Mouse (Mus musculus) heart, embryonic 15.5 days (tissue): ENCODE results near the gene Gpr152. TPM values are rescaled to one million over a fixed set of nuclear protein-coding genes. Genes with fewer than 3 reads are reported as not detected.
"Not testable (repeated sequence)": the region's sequence is repeated elsewhere in the genome, so short reads cannot be mapped to it uniquely, and the experiment has no call there.

Experiments
- ATAC-seq: fragments of 200-750 bp; cut with Nextera tagmentation; replicated peaks from 2 replicates; pipeline ENCODE4 v1.8.0; 2017; ENCODE audit warnings: low read depth, moderate TSS enrichment; ENCODE audit not compliant: insufficient number of reproducible peaks, insufficient read depth, low FRiP score
- H3K27ac ChIP-seq: fragments of 300-500 bp; sonication (generic); 2 replicates; pipeline ENCODE4 v1.5.1; 2015; ENCODE audit warnings: mild to moderate bottlenecking, inconsistent platforms
- H3K27me3 ChIP-seq: fragments of 300-500 bp; sonication (generic); 2 replicates; pipeline ENCODE4 v1.6.1; 2015; ENCODE audit warnings: inconsistent platforms
- H3K36me3 ChIP-seq: fragments of 300-500 bp; sonication (generic); 2 replicates; pipeline ENCODE4 v1.6.1; 2015; ENCODE audit warnings: mild to moderate bottlenecking, inconsistent platforms
- H3K4me1 ChIP-seq: fragments of 300-500 bp; sonication (generic); replicated peaks from 2 replicates; pipeline ENCODE4 v1.6.1; 2015; ENCODE audit warnings: inconsistent platforms
- H3K4me2 ChIP-seq: fragments of 300-500 bp; sonication (generic); 2 replicates; pipeline ENCODE4 v1.6.1; 2015; ENCODE audit warnings: inconsistent platforms, mild to moderate bottlenecking, moderate library complexity
- H3K4me3 ChIP-seq: fragments of 300-500 bp; sonication (generic); 2 replicates; pipeline ENCODE4 v1.5.1; 2015; ENCODE audit warnings: mild to moderate bottlenecking, inconsistent platforms
- H3K9ac ChIP-seq: fragments of 300-500 bp; sonication (generic); 2 replicates; pipeline ENCODE4 v1.6.1; 2015; ENCODE audit warnings: mild to moderate bottlenecking, inconsistent platforms
- H3K9me3 ChIP-seq: fragments of 300-500 bp; sonication (generic); replicated peaks from 2 replicates; pipeline ENCODE4 v1.6.1; 2016; ENCODE audit warnings: inconsistent platforms
- WGBS: fragments of 180-500 bp; shearing (Covaris S2); methylation state at CpG from one replicate; pipeline ENCODE4 v1.1.7; 2015; ENCODE audit warnings: mixed read lengths; 5-methylcytosine and 5-hydroxymethylcytosine counted together
- polyA plus RNA-seq: library from polyadenylated mRNA; unstranded; fragments of >200 nt; fragmentation: Nextera tagmentation; extraction: Ambion mirVana; gene quantifications from 2 replicates; pipeline ENCODE4 v1.2.1, GENCODE M21; 2015

Gene Gpr152
- polyA plus RNA-seq, 1 experiment from 2014 or later, result not detected

DNA sequence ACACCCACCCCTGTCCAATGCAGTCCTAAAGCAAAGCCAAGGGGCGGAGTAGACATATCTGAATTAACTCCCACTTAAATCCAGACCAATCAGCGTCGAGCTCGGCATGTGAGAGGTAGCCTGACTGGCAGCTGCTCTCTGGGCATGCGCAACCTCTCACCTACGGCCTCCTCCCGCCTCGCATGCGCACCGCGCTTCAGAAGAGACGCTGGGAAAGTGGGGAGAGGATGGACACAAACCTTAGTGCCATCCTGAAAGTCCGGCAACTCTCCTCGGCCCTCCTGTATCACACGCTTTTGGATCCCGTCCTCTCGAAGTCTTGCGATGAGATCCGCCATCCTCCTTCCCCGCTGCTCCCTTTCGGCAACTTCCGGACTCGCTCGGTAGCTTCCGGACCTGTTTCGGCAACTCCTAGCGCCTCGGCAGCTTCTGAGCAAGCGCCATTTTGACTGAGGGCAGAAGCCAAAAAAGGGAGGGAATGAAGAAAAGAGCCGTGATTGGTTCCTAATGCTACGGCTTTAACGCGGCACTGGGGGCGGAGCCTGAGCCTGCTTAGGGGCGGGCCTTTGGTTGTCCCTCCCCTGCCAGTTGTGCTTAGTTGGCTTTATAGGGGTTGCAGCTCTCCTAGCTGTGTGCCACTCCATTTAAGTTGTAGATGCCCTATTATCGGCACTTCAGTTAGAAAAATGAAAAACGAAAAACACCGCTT lies 18.3 kb upstream of the Gpr152 start:
- peak; percentile 70 for ATAC-seq
- Histone ChIP-seq H3K4me1 (peaks cover 13% of the 10 kb centered on the region), H3K9ac (peak overlapping the region; percentile 55), H3K4me2 (peak overlapping the region; percentile 65), H3K27me3 (no peaks in the 10 kb centered on the region), H3K36me3 (peaks cover 14% of the 10 kb centered on the region; the same call in 1 of the 2 replicates), H3K27ac (peak overlapping the region; percentile 81), H3K4me3 (peak overlapping the region; percentile 57), H3K9me3 (no peaks in the 10 kb centered on the region)
- WGBS, result 2% methylated on average over 38 of the region's 38 CpGs

DNA sequence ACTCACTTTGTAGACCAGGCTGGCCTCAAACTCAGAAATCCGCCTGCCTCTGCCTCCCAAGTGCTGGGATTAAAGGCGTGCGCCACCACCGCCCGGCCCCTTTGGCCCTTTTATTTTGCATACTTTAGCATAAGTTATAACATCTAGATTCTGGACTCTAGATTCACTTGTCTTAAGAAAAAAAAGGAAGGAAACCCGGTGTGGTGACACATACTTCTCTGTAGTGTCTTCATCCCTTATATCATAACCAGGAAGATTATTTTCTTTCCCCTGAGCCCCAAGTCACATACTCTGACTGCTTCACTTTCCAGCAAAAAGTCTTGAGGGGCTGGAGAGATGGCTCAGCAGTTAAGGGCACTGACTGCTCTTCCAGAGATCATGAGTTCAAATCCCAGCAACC lies 17.7 kb upstream of the Gpr152 start:
- not testable (repeated sequence) for H3K9ac ChIP-seq, H3K27me3 ChIP-seq, H3K9me3 ChIP-seq, ATAC-seq, H3K27ac ChIP-seq
- Histone ChIP-seq H3K4me1 (peaks cover 19% of the 10 kb centered on the region), H3K4me2 (peak overlapping the region; percentile 65), H3K4me3 (peak overlapping the region; percentile 57; the same call in 1 of the 2 replicates), H3K36me3 (peaks cover 12% of the 10 kb centered on the region; the same call in 1 of the 2 replicates)
- WGBS, result 57% methylated on average over 6 of the region's 6 CpGs

DNA sequence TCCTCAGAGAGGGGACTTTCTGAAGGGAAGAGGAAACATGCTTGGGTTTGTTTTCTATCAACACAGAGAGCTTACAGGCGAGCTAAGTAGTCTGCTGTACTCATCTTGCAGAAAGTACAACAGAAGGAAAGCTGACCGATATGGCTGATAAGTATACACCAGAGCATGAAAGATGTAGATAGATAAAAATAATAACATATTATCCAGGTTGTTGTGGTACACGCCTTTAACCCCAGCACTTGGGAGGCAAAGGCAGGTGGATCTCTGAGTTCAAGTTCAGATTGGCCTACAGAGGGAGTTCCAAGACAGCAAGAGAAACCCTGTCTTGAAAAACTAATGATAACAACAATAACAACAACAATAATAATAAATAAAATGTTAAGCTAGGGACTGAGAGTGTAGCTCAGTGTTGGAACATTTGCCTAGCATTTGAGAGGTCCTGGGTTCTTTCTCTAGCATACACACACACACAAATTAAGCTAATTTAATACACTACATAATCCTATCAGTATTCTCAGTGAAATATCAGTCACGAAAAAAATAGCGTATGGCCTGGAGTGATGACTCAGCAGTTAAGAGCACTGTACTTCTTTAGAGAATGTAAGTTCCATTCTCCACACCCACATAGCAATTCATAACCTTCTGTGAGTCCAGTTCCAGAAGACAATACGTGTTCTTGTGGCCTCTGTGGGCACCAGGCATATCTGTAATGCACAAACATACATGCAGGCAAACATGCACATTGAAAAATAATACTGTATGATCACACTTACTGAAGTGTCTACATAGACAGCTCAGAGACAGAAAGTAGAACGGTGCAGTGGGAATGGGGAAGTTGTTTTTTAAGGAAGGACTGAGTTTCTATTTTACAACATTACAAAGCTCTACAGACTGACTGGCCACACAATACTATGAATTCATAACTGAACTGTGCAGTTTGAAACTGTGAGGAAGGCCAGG lies 16.9 kb upstream of the Gpr152 start:
- Histone ChIP-seq H3K4me1 (peaks cover 27% of the 10 kb centered on the region), H3K27ac (no peak overlapping the region), H3K4me2 (no peak overlapping the region), H3K9me3 (no peaks in the 10 kb centered on the region), H3K27me3 (no peaks in the 10 kb centered on the region), H3K4me3 (no peak overlapping the region), H3K9ac (no peak overlapping the region), H3K36me3 (peaks cover 6% of the 10 kb centered on the region; the same call in 1 of the 2 replicates)
- WGBS, result 80% methylated on average over 7 of the region's 7 CpGs
- ATAC-seq, result no peak

DNA sequence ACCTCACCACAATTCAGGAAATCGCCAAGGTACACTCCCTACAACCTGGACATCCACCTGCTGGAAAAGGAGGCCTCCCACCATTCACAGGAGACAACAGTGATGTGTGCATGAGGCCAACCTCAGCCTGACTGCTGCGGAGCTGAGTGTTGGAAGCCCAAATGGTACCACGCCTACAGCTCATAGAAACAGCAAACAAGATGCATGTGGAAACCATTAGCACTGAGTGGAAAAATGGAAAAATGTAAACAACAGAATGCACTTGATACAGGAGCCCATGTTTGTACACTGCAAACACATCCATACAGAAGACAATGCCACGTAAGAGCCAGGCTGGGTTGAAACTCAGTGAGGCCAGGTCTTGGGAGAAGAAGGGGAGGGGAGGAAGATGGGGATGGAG lies 15.2 kb upstream of the Gpr152 start:
- Histone ChIP-seq H3K36me3 (peaks cover 17% of the 10 kb centered on the region), H3K9me3 (no peaks in the 10 kb centered on the region), H3K4me3 (no peak overlapping the region), H3K4me1 (peaks cover 27% of the 10 kb centered on the region), H3K4me2 (no peak overlapping the region), H3K27me3 (no peaks in the 10 kb centered on the region), H3K27ac (no peak overlapping the region), H3K9ac (no peak overlapping the region)
- no peak for ATAC-seq
- WGBS, result 85% methylated on average over 4 of the region's 4 CpGs

DNA sequence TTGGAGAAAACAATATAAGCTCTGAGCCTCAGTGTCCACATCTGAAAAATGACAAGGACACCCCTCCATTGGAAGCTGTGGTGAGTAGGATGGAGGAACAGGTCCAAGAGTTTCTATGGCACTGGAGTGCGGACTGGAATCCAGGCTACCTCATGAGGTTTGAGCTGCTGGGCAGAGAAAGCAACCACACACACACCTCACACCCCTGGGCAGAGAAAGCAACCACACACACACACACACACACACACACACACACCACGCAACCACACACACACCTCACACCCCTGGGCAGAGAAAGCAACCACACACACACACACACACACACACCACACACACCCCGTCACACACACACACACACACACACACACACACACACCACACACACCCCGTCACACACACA lies 14.3 kb upstream of the Gpr152 start:
- ATAC-seq, result peak; percentile 3
- 17% methylated on average over 3 of the region's 4 CpGs for WGBS

DNA sequence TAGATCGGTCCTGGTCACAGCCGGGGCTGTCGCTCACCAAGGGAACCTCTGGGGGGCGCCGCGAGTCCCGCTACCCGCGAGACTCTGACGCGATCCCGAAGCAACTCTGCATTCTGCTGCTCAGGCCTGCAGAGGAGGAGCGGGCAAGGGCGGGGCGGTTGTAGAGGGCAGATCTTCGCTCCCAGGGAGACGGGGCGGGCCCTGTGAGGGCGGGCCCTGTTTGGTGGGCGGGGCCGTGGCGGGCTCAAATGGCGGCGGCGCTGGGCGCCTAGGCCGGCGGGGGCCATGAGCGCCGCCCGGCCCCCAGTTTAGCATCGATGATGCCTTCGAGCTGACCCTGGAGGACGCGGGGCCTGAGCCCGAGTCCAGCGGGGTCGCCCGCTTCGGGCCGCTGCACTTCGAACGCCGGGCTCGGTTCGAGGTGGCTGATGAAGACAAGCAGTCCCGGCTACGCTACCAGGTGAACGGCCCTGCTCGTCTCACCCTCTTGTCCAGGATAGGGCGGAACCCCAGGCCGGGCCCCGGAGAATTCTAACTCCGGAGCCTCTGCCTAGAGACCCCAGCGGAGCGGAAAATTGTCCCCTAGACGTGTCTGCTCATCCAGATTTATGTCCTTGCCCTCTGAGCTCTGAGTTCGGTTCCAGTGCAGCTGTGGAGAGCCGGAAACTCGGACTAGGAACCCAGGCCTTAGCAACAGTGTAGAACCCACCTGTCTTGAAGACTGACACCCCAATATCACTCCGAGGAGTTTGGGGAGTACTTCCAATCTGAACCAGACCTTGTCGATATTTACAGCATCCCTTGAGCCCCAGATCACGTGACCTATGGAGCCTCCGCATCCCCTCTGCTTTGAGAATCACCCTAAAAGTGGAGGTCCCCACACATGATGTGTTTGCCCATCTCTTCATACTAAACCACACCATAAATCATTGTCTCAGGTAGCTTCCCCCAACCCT lies 13.6 kb upstream of the Gpr152 start, which contains the start of gene Aip:
Gene Aip, minus strand, starts transcription at position 118 of the 956 bp plus-strand sequence.
- ATAC-seq, result peak; percentile 96
- Histone ChIP-seq H3K4me2 (peak within 1 kb of the TSS; percentile 70), H3K4me3 (peak within 1 kb of the TSS; percentile 82), H3K36me3 (peaks cover 23% of the 10 kb centered on the region), H3K4me1 (peaks cover 21% of the 10 kb centered on the region), H3K9ac (peak within 1 kb of the TSS; percentile 83), H3K9me3 (no peaks in the 10 kb centered on the region), H3K27me3 (no peaks in the 10 kb centered on the region), H3K27ac (peak within 1 kb of the TSS; percentile 72)
- WGBS, result under 1% methylated on average over 64 of the region's 64 CpGs

More for the DNA sequence above, 14.3 kb upstream of the Gpr152 start:
- peak overlapping the region; percentile 1; the same call in 1 of the 2 replicates for H3K9ac ChIP-seq
- peaks cover 29% of the 10 kb centered on the region for H3K4me1 ChIP-seq
- peak overlapping the region; percentile 82 for H3K4me3 ChIP-seq
- not testable (repeated sequence) for H3K9me3 ChIP-seq, H3K27me3 ChIP-seq
- peaks cover 23% of the 10 kb centered on the region for H3K36me3 ChIP-seq
- H3K27ac ChIP-seq, result peak overlapping the region; percentile 44; the same call in 1 of the 2 replicates
- H3K4me2 ChIP-seq, result peak overlapping the region; percentile 58

DNA sequence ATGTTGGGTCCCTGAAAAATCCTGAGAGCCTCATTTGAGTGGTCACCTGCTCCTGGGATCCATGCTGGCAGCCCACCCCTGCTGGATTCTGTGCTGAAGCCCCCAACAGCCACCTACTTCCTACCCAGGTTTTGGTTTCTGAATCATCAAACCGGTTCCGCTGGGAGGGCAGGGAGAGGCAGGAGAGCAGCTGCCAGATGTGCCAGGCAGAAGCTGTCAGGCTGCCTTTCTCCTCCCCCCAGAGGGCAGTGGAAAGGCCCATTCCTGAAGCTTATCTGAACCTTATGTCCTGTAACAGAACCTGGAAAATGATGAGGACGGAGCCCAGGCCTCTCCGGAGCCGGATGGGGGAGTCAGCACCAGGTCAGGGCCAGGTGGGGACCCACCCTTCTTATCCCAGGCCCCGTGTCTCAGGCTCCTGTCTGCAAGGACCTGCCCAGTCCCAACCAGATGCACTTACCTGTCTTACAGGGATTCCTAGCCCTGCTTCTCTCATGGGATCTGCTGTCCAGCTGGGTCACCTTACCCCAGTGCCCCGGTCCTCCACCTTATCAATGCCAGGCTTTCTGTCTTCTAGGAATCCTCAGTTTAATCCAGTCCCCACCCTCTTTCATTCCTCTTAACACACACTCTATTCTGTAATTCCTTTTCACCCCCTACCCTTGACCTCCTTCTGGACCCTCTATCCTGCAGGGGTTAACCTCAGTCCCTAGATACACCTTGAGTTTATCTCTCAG lies 12.7 kb upstream of the Gpr152 start:
- peaks cover 21% of the 10 kb centered on the region for H3K4me1 ChIP-seq
- H3K27me3 ChIP-seq, result no peaks in the 10 kb centered on the region
- 54% methylated on average over 7 of the region's 7 CpGs for WGBS

DNA sequence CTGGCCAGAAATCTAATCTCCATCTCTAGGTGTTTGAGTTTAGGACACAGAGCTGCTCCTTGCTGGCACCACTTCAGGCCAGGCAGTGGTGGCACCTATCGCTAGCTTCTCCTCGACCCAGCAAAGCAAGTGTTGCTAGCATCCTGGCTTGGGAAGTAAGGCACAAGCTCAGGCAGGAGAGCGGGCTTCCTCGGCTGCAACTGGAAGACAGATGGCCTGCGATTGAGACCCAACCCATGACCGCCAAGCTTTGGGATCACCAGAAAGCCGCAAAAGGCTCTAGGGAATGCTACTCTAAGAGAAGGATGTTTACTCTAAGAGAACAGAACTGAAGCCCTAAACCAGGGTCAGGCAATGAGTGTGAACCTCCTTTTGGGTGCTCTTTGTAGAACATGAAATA lies 10.1 kb upstream of the Gpr152 start:
- Histone ChIP-seq H3K4me2 (no peak overlapping the region), H3K4me3 (no peak overlapping the region), H3K36me3 (peaks cover 33% of the 10 kb centered on the region), H3K9ac (no peak overlapping the region), H3K27me3 (no peaks in the 10 kb centered on the region), H3K9me3 (no peaks in the 10 kb centered on the region), H3K4me1 (peaks cover 21% of the 10 kb centered on the region), H3K27ac (peak overlapping the region; percentile 35; the same call in 1 of the 2 replicates)
- ATAC-seq, result no peak
- 94% methylated on average over 7 of the region's 7 CpGs for WGBS

More for the DNA sequence above, 12.7 kb upstream of the Gpr152 start:
- peak overlapping the region; percentile 82 for H3K4me3 ChIP-seq
- ATAC-seq, result no peak
- H3K4me2 ChIP-seq, result peak overlapping the region; percentile 70
- H3K36me3 ChIP-seq, result peaks cover 32% of the 10 kb centered on the region
- H3K9ac ChIP-seq, result peak overlapping the region; percentile 83
- H3K9me3 ChIP-seq, result no peaks in the 10 kb centered on the region
- H3K27ac ChIP-seq, result no peak overlapping the region

DNA sequence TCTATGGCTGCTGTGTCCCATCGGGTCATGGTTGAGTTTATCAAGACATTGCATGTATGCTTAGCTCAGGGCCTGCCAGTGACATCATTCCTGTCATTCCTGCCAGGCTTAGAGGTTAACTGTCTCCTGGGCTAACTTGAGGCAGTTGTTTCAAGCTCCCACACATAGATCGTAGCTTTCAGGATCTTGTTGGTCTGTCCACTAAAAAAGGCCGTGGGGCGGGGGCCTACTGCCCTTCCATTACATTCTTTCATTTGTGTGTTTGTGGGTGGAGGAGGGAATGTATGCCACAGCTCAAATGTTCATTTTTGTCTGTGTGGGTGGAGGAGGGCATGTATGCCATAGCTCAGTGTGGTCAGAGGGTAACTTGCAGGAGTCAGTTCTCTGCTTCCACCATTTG lies 9.5 kb upstream of the Gpr152 start:
- no peak for ATAC-seq
- no peak overlapping the region for H3K4me2 ChIP-seq
- H3K9me3 ChIP-seq, result no peaks in the 10 kb centered on the region
- no peak overlapping the region for H3K4me3 ChIP-seq
- no peaks in the 10 kb centered on the region for H3K27me3 ChIP-seq
- 65% methylated on average over 4 of the region's 4 CpGs for WGBS
- peaks cover 33% of the 10 kb centered on the region for H3K36me3 ChIP-seq
- H3K4me1 ChIP-seq, result peaks cover 21% of the 10 kb centered on the region
- no peak overlapping the region for H3K9ac ChIP-seq
- peak overlapping the region; percentile 35; the same call in 1 of the 2 replicates for H3K27ac ChIP-seq

DNA sequence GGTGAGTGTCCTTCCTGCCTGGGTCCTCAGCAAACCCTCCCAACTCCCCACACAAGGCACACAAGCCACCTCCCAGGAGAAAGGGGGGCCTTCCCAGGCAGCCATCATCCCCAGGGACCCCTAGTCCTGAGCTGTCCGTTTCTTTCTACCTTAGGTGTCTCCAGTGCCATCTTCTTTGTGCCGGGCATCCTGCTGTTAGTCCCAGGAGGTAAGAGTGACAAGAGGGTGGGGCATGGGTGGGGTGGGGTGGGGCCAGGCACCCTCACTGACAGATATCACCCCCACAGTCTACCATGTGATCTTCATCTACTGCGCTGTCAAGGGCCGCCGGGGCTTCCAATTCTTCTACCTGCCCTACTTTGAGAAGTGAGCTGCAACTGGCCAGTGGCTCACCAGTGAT lies 8.5 kb upstream of the Gpr152 start:
- no peak for ATAC-seq
- H3K4me3 ChIP-seq, result no peak overlapping the region
- peaks cover 33% of the 10 kb centered on the region for H3K36me3 ChIP-seq
- H3K9ac ChIP-seq, result no peak overlapping the region
- H3K27me3 ChIP-seq, result no peaks in the 10 kb centered on the region
- no peak overlapping the region for H3K27ac ChIP-seq
- peaks cover 21% of the 10 kb centered on the region for H3K4me1 ChIP-seq
- WGBS, result 97% methylated on average over 5 of the region's 5 CpGs
- H3K4me2 ChIP-seq, result no peak overlapping the region
- no peaks in the 10 kb centered on the region for H3K9me3 ChIP-seq
